Mouse (Mus musculus) MEL (cell line): ENCODE results near the gene Sun2.

Experiments
- CTCF ChIP-seq, 3 experiments: IDR thresholded peaks in 2 of 3; conservative IDR thresholded peaks in 1 of 3; 2 replicates each; pipeline ENCODE4 v1.5.1; 2011 to 2012; ENCODE audit warnings: low read length in 3 of 3, low read depth in 2 of 3, mild to moderate bottlenecking in 2 of 3, improper control_type of control experiment in 1 of 3, inconsistent platforms in 1 of 3, mixed read lengths in 1 of 3, moderate library complexity in 1 of 3; ENCODE audit not compliant: control insufficient read depth in 1 of 3, insufficient read depth in 1 of 3, poor library complexity in 1 of 3, severe bottlenecking in 1 of 3
- EP300 ChIP-seq, 2 experiments: IDR thresholded peaks; 2 replicates each; pipeline ENCODE4 v1.6.1; 2011; ENCODE audit warnings: improper control_type of control experiment in 2 of 2, low read length in 2 of 2, low read depth in 1 of 2, mild to moderate bottlenecking in 1 of 2
- GABPA ChIP-seq: IDR thresholded peaks from 2 replicates; pipeline ENCODE4 v1.6.1; 2012; ENCODE audit warnings: low read depth, mild to moderate bottlenecking, inconsistent platforms, low read length, improper control_type of control experiment, moderate library complexity
- GATA1 ChIP-seq: IDR thresholded peaks from 2 replicates; pipeline ENCODE4 v1.6.1; 2011; ENCODE audit warnings: low read depth, low read length, improper control_type of control experiment
- MAFK ChIP-seq: IDR thresholded peaks from 2 replicates; pipeline ENCODE4 v1.6.1; 2011; ENCODE audit warnings: low read depth, mild to moderate bottlenecking, low read length, improper control_type of control experiment, borderline replicate concordance
- POLR2A ChIP-seq, 2 experiments: IDR thresholded peaks; 2 replicates each; pipeline ENCODE4 v1.6.1; 2011 to 2012; ENCODE audit warnings: low read length in 2 of 2, mild to moderate bottlenecking in 2 of 2, control low read depth in 1 of 2, improper control_type of control experiment in 1 of 2, low read depth in 1 of 2, moderate library complexity in 1 of 2; ENCODE audit not compliant: control insufficient read depth in 1 of 2, insufficient read depth in 1 of 2, poor library complexity in 1 of 2
- RCOR1 ChIP-seq: IDR thresholded peaks from 2 replicates; pipeline ENCODE4 v1.6.1; 2012; ENCODE audit warnings: low read depth, mild to moderate bottlenecking, inconsistent platforms, low read length, improper control_type of control experiment

- TF ChIP-seq CTCF (IDR thresholded peaks at IDR 0.05 in 2 of 3, conservative IDR thresholded peaks at IDR 0.05 in 1 of 3; ENCODE audit: control insufficient read depth in 1 of 3, insufficient read depth in 1 of 3, low read depth in 2 of 3, low read length in 3 of 3, poor library complexity in 1 of 3, severe bottlenecking in 1 of 3) (no peak), MAFK (no peak), EP300 (IDR thresholded peaks at IDR 0.05; ENCODE audit: low read depth in 1 of 2, low read length in 2 of 2) (peak; percentile 63 to 78), POLR2A (IDR thresholded peaks at IDR 0.05; ENCODE audit: control insufficient read depth in 1 of 2, insufficient read depth in 1 of 2, low read depth in 1 of 2, low read length in 2 of 2, poor library complexity in 1 of 2) (peak in 1 of 2 experiments; percentile 40; a peak in 1 of 4 replicates), GATA1 (peak; percentile 85), RCOR1 (no peak), GABPA (no peak)
Measured at GRCm38 (mm10) chr15:79686046-79686869, 56.1 kb downstream of the Sun2 start.
